Mouse (Mus musculus): ENCODE data around the gene Zc3h13. TPM values are rescaled to one million over a fixed set of nuclear protein-coding genes. Genes with fewer than 3 reads are reported as not detected.
A peak's percentile ranks its signal among the peaks of the same experiment; 100 is the strongest.

The Zc3h13 gene
- polyA plus RNA-seq, 1 experiment from 2014 or later: 53.4 TPM

DNA sequence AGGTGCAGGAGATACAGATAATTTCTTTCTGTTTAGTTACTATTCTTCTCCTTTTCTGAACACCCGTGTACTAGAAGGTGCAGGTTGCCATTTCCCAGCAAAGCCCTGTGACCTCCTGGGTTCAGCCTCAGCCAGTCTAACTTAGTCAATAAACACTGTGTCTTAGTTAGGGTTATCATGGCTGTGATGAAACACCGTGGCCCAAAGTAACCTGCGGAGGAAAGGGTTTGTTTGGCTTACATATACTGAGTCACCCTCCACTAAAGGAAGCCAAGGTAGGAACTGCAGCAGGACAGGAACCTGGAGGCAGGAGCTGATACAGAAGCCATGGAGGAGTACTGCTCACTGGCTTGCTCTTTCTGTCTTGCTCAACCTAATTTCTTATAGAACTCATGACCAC, 33.7 kb upstream of the Zc3h13 start:
- H3K27me3 ChIP-seq (replicated peaks; ENCODE audit: control insufficient read depth, insufficient read depth, low read length): no peaks in the 10 kb centered on the region
- H3K4me3 ChIP-seq (replicated peaks; ENCODE audit: low read length): no peak overlapping the region
- no peak overlapping the region for H3K27ac ChIP-seq (ENCODE audit: low read length)
- WGBS: 94% methylated on average over 3 of the region's 3 CpGs
- no peak overlapping the region for H3K9ac ChIP-seq (replicated peaks; ENCODE audit: low read depth, low read length)
- no peak for ATAC-seq
- H3K4me1 ChIP-seq (replicated peaks; ENCODE audit: control insufficient read depth, insufficient read depth, low read length): peaks cover 3% of the 10 kb centered on the region; the same call in 1 of the 2 replicates
- no peak overlapping the region for H3K4me2 ChIP-seq (ENCODE audit: low read length)
- H3K9me3 ChIP-seq (ENCODE audit: control insufficient read depth, low read length): no peaks in the 10 kb centered on the region
- H3K36me3 ChIP-seq (ENCODE audit: control insufficient read depth, insufficient read depth): no peaks in the 10 kb centered on the region

DNA sequence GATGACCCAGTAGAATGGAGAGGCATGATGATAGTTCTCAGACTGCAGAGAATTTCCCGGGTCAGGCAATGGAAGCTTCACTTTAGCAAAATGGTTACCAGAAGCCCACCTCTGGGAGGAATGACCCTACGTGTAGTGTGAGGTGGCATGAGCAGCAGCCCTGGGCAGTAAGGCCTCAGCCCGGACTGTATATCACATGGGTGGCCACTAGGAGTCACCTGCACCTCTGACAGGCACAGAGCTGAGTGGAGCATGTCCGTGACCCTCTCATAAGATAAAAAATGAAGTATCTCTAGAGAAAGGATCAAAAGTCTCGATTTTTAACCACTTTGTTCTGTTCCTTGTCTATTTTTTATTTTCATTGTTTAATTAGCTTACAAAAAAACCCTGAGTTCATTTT, 27.7 kb upstream of the Zc3h13 start:
- 52% methylated on average over 5 of the region's 5 CpGs for WGBS
- H3K27ac ChIP-seq (ENCODE audit: low read length): no peak overlapping the region
- no peak for ATAC-seq

GRCm38 (mm10) chr14:75269531-75269930, 14.6 kb upstream of the Zc3h13 start:
- H3K4me1 ChIP-seq (replicated peaks; ENCODE audit: control insufficient read depth, insufficient read depth, low read length): no peaks in the 10 kb centered on the region
- H3K36me3 ChIP-seq (ENCODE audit: control insufficient read depth, insufficient read depth): no peaks in the 10 kb centered on the region
- H3K4me2 ChIP-seq (ENCODE audit: low read length): no peak overlapping the region
- H3K9ac ChIP-seq (replicated peaks; ENCODE audit: low read depth, low read length): no peak overlapping the region
- 89% methylated on average over 5 of the region's 5 CpGs for WGBS
- H3K27me3 ChIP-seq (replicated peaks; ENCODE audit: control insufficient read depth, insufficient read depth, low read length): no peaks in the 10 kb centered on the region
- peaks cover 4% of the 10 kb centered on the region; the same call in 1 of the 2 replicates for H3K9me3 ChIP-seq (ENCODE audit: control insufficient read depth, low read length)
- no peak for ATAC-seq
- H3K4me3 ChIP-seq (replicated peaks; ENCODE audit: low read length): no peak overlapping the region
- H3K27ac ChIP-seq (ENCODE audit: low read length): no peak overlapping the region

More for the DNA sequence above, 27.7 kb upstream of the Zc3h13 start:
- no peak overlapping the region for H3K4me2 ChIP-seq (ENCODE audit: low read length)
- peaks cover 4% of the 10 kb centered on the region; the same call in 1 of the 2 replicates for H3K4me1 ChIP-seq (replicated peaks; ENCODE audit: control insufficient read depth, insufficient read depth, low read length)
- H3K27me3 ChIP-seq (replicated peaks; ENCODE audit: control insufficient read depth, insufficient read depth, low read length): no peaks in the 10 kb centered on the region
- H3K9me3 ChIP-seq (ENCODE audit: control insufficient read depth, low read length): no peaks in the 10 kb centered on the region
- no peaks in the 10 kb centered on the region for H3K36me3 ChIP-seq (ENCODE audit: control insufficient read depth, insufficient read depth)
- no peak overlapping the region for H3K4me3 ChIP-seq (replicated peaks; ENCODE audit: low read length)
- no peak overlapping the region for H3K9ac ChIP-seq (replicated peaks; ENCODE audit: low read depth, low read length)

- H3K36me3 ChIP-seq (ENCODE audit: control insufficient read depth, insufficient read depth): no peaks in the 10 kb centered on the region
- no peak overlapping the region for H3K4me3 ChIP-seq (replicated peaks; ENCODE audit: low read length)
- 62% methylated on average over 6 of the region's 6 CpGs for WGBS
- peak overlapping the region; percentile 52 for H3K27ac ChIP-seq (ENCODE audit: low read length)
- ATAC-seq: no peak
- peaks cover 17% of the 10 kb centered on the region for H3K4me1 ChIP-seq (replicated peaks; ENCODE audit: control insufficient read depth, insufficient read depth, low read length)
- H3K9ac ChIP-seq (replicated peaks; ENCODE audit: low read depth, low read length): no peak overlapping the region
- H3K27me3 ChIP-seq (replicated peaks; ENCODE audit: control insufficient read depth, insufficient read depth, low read length): no peaks in the 10 kb centered on the region
- no peaks in the 10 kb centered on the region for H3K9me3 ChIP-seq (ENCODE audit: control insufficient read depth, low read length)
- peak overlapping the region; percentile 22 for H3K4me2 ChIP-seq (ENCODE audit: low read length)
Measured at GRCm38 (mm10) chr14:75279716-75280115, 4.5 kb upstream of the Zc3h13 start.

DNA sequence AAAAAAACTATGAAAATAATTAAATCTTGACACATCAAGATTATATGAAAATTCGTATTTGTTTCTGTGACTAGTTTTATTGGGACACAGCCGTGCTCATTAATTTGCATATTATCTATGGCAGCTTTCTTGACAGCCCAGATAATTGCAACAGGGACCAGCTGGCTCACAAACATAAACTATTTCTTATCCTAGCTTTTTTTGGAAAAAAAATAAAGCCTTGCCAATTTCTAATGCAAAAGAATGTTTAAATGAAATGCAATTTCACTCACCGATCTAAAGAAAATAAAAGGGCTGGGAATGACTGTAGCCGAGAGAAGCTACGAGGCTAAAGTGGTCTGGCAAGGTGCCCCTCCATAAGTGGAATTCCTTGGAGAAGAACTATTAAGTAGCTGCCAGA, 3.8 kb upstream of the Zc3h13 start:
- H3K9me3 ChIP-seq (ENCODE audit: control insufficient read depth, low read length): no peaks in the 10 kb centered on the region
- no peak overlapping the region for H3K9ac ChIP-seq (replicated peaks; ENCODE audit: low read depth, low read length)
- no peak for ATAC-seq
- H3K27ac ChIP-seq (ENCODE audit: low read length): peak overlapping the region; percentile 61
- H3K36me3 ChIP-seq (ENCODE audit: control insufficient read depth, insufficient read depth): no peaks in the 10 kb centered on the region
- H3K4me3 ChIP-seq (replicated peaks; ENCODE audit: low read length): no peak overlapping the region
- WGBS: 28% methylated on average over 5 of the region's 5 CpGs
- no peak overlapping the region for H3K4me2 ChIP-seq (ENCODE audit: low read length)
- H3K27me3 ChIP-seq (replicated peaks; ENCODE audit: control insufficient read depth, insufficient read depth, low read length): no peaks in the 10 kb centered on the region
- H3K4me1 ChIP-seq (replicated peaks; ENCODE audit: control insufficient read depth, insufficient read depth, low read length): peaks cover 21% of the 10 kb centered on the region

GRCm38 (mm10) chr14:75283609-75284192, 472 bp upstream of the Zc3h13 start:
- Histone ChIP-seq H3K36me3 (ENCODE audit: control insufficient read depth, insufficient read depth) (no peaks in the 10 kb centered on the region), H3K4me1 (replicated peaks; ENCODE audit: control insufficient read depth, insufficient read depth, low read length) (peaks cover 25% of the 10 kb centered on the region), H3K9ac (replicated peaks; ENCODE audit: low read depth, low read length) (peak overlapping the region; percentile 86), H3K27ac (ENCODE audit: low read length) (peak overlapping the region; percentile 86), H3K27me3 (replicated peaks; ENCODE audit: control insufficient read depth, insufficient read depth, low read length) (no peaks in the 10 kb centered on the region), H3K4me3 (replicated peaks; ENCODE audit: low read length) (peak overlapping the region; percentile 98), H3K9me3 (ENCODE audit: control insufficient read depth, low read length) (no peaks in the 10 kb centered on the region), H3K4me2 (ENCODE audit: low read length) (peak overlapping the region; percentile 63)
- WGBS: 4% methylated on average over 19 of the region's 19 CpGs
- peak; percentile 52 for ATAC-seq

DNA sequence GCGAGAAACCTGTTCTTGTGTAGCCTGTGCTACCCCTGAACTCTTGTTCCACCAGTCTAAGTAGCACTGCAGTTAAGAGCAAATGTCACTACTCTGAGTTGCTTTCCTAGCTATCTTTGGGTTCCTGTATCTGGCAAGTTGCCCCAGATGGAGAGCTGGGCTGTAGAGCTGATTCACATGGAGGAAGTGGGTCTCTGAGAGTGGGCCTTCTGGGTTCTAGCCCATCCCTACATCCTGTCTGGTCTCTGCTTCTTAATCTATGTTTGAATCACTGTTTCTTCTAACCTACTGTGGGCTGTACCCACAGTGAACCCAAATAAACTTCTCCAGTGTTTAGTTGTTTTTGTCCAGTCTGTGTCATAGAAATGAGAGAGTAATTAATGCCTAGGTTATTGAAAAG, 16.9 kb downstream of the Zc3h13 start:
- no peak overlapping the region for H3K4me2 ChIP-seq (ENCODE audit: low read length)
- ATAC-seq: no peak

GRCm38 (mm10) chr14:75303807-75304206, 19.6 kb downstream of the Zc3h13 start:
- no peak overlapping the region for H3K9ac ChIP-seq (replicated peaks; ENCODE audit: low read depth, low read length)
- no peak for ATAC-seq
- WGBS: 47% methylated on average over 5 of the region's 5 CpGs
- H3K27ac ChIP-seq (ENCODE audit: low read length): no peak overlapping the region
- no peaks in the 10 kb centered on the region for H3K27me3 ChIP-seq (replicated peaks; ENCODE audit: control insufficient read depth, insufficient read depth, low read length)
- no peaks in the 10 kb centered on the region for H3K9me3 ChIP-seq (ENCODE audit: control insufficient read depth, low read length)
- peaks cover 4% of the 10 kb centered on the region; the same call in 1 of the 2 replicates for H3K4me1 ChIP-seq (replicated peaks; ENCODE audit: control insufficient read depth, insufficient read depth, low read length)
- no peak overlapping the region for H3K4me3 ChIP-seq (replicated peaks; ENCODE audit: low read length)
- H3K36me3 ChIP-seq (ENCODE audit: control insufficient read depth, insufficient read depth): no peaks in the 10 kb centered on the region
- H3K4me2 ChIP-seq (ENCODE audit: low read length): no peak overlapping the region

More for the DNA sequence above, 16.9 kb downstream of the Zc3h13 start:
- Histone ChIP-seq H3K36me3 (ENCODE audit: control insufficient read depth, insufficient read depth) (no peaks in the 10 kb centered on the region), H3K4me1 (replicated peaks; ENCODE audit: control insufficient read depth, insufficient read depth, low read length) (peaks cover 2% of the 10 kb centered on the region; the same call in 1 of the 2 replicates), H3K27me3 (replicated peaks; ENCODE audit: control insufficient read depth, insufficient read depth, low read length) (no peaks in the 10 kb centered on the region), H3K9me3 (ENCODE audit: control insufficient read depth, low read length) (no peaks in the 10 kb centered on the region), H3K4me3 (replicated peaks; ENCODE audit: low read length) (no peak overlapping the region), H3K9ac (replicated peaks; ENCODE audit: low read depth, low read length) (no peak overlapping the region), H3K27ac (ENCODE audit: low read length) (no peak overlapping the region)
- WGBS: 97% methylated on average over 1 of the region's 1 CpGs

GRCm38 (mm10) chr14:75307855-75308254, 23.7 kb downstream of the Zc3h13 start:
- Histone ChIP-seq H3K36me3 (ENCODE audit: control insufficient read depth, insufficient read depth) (no peaks in the 10 kb centered on the region), H3K9ac (replicated peaks; ENCODE audit: low read depth, low read length) (no peak overlapping the region), H3K27me3 (replicated peaks; ENCODE audit: control insufficient read depth, insufficient read depth, low read length) (no peaks in the 10 kb centered on the region), H3K9me3 (ENCODE audit: control insufficient read depth, low read length) (no peaks in the 10 kb centered on the region), H3K4me1 (replicated peaks; ENCODE audit: control insufficient read depth, insufficient read depth, low read length) (0 out of 2 replicates have a peak, but pooled peaks cover 2% of the 10 kb centered on the region), H3K4me3 (replicated peaks; ENCODE audit: low read length) (no peak overlapping the region), H3K27ac (ENCODE audit: low read length) (no peak overlapping the region), H3K4me2 (ENCODE audit: low read length) (no peak overlapping the region)
- ATAC-seq: no peak

Measured in forebrain, embryonic 16.5 days (tissue).